Mouse (Mus musculus): ENCODE measurements at regions not wholly inside any gene's neighbourhood (a gene's known extent, or its start where the extent isn't known, plus 50 kb on each side); places are given as distances from the start of the nearest gene placed in this dataset.
A peak's percentile ranks its signal among the peaks of the same experiment; 100 is the strongest.

- H3K4me3 ChIP-seq (ENCODE audit: insufficient read depth, low read depth, low read length): no peak overlapping the region
- no peak for TF ChIP-seq CTCF (IDR thresholded peaks at IDR 0.05; ENCODE audit: insufficient read depth, low read depth, low read length)
- no peak for TF ChIP-seq POLR2A (IDR thresholded peaks at IDR 0.05; ENCODE audit: insufficient read depth, low read depth, low read length)
- peaks cover 17% of the 10 kb centered on the region for H3K4me1 ChIP-seq (ENCODE audit: control insufficient read depth, insufficient read depth, low read length)
- no peak overlapping the region for H3K27ac ChIP-seq (ENCODE audit: insufficient read depth, low read depth, low read length)
- WGBS: 69% methylated on average over 3 of the region's 3 CpGs
These were observed 166.3 kb upstream of the Sox2 start for GRCm38 (mm10) chr3:34483934-34484333.

- Histone ChIP-seq H3K27ac (ENCODE audit: insufficient read depth, low read depth, low read length) (no peak overlapping the region), H3K4me3 (ENCODE audit: insufficient read depth, low read depth, low read length) (no peak overlapping the region), H3K4me1 (ENCODE audit: control insufficient read depth, insufficient read depth, low read length) (peaks cover 17% of the 10 kb centered on the region)
- TF ChIP-seq CTCF (IDR thresholded peaks at IDR 0.05; ENCODE audit: insufficient read depth, low read depth, low read length): no peak
- TF ChIP-seq POLR2A (IDR thresholded peaks at IDR 0.05; ENCODE audit: insufficient read depth, low read depth, low read length): no peak
- WGBS: 42% methylated on average over 16 of the region's 16 CpGs
These were observed 168.1 kb upstream of the Sox2 start for GRCm38 (mm10) chr3:34481821-34482713.

GRCm38 (mm10) chr3:34481314-34481713, 168.9 kb upstream of the Sox2 start:
- TF ChIP-seq CTCF (IDR thresholded peaks at IDR 0.05; ENCODE audit: insufficient read depth, low read depth, low read length) (no peak), POLR2A (IDR thresholded peaks at IDR 0.05; ENCODE audit: insufficient read depth, low read depth, low read length) (no peak)
- WGBS: 70% methylated on average over 3 of the region's 3 CpGs
- no peak overlapping the region for H3K27ac ChIP-seq (ENCODE audit: insufficient read depth, low read depth, low read length)
- peaks cover 15% of the 10 kb centered on the region for H3K4me1 ChIP-seq (ENCODE audit: control insufficient read depth, insufficient read depth, low read length)
- no peak overlapping the region for H3K4me3 ChIP-seq (ENCODE audit: insufficient read depth, low read depth, low read length)

GRCm38 (mm10) chr3:34474126-34474525, 176.1 kb upstream of the Sox2 start:
- no peak overlapping the region for H3K27ac ChIP-seq (ENCODE audit: insufficient read depth, low read depth, low read length)
- TF ChIP-seq CTCF (IDR thresholded peaks at IDR 0.05; ENCODE audit: insufficient read depth, low read depth, low read length) (no peak), POLR2A (IDR thresholded peaks at IDR 0.05; ENCODE audit: insufficient read depth, low read depth, low read length) (no peak)
- H3K4me3 ChIP-seq (ENCODE audit: insufficient read depth, low read depth, low read length): no peak overlapping the region
- WGBS: 79% methylated on average over 4 of the region's 4 CpGs
- 0 out of 2 replicates have a peak, but pooled peaks cover 2% of the 10 kb centered on the region for H3K4me1 ChIP-seq (ENCODE audit: control insufficient read depth, insufficient read depth, low read length)

- Histone ChIP-seq H3K4me3 (ENCODE audit: insufficient read depth, low read depth, low read length) (no peak overlapping the region), H3K27ac (ENCODE audit: insufficient read depth, low read depth, low read length) (no peak overlapping the region), H3K4me1 (ENCODE audit: control insufficient read depth, insufficient read depth, low read length) (peaks cover 6% of the 10 kb centered on the region; the same call in 1 of the 2 replicates)
- TF ChIP-seq CTCF (IDR thresholded peaks at IDR 0.05; ENCODE audit: insufficient read depth, low read depth, low read length) (no peak), POLR2A (IDR thresholded peaks at IDR 0.05; ENCODE audit: insufficient read depth, low read depth, low read length) (no peak)
- WGBS: 58% methylated on average over 5 of the region's 5 CpGs
These were observed 179.5 kb upstream of the Sox2 start for GRCm38 (mm10) chr3:34470721-34471120.

- H3K27ac ChIP-seq (ENCODE audit: insufficient read depth, low read depth, low read length): no peak overlapping the region
- WGBS: 98% methylated on average over 2 of the region's 2 CpGs
- peaks cover 6% of the 10 kb centered on the region; the same call in 1 of the 2 replicates for H3K4me1 ChIP-seq (ENCODE audit: control insufficient read depth, insufficient read depth, low read length)
- H3K4me3 ChIP-seq (ENCODE audit: insufficient read depth, low read depth, low read length): no peak overlapping the region
- TF ChIP-seq POLR2A (IDR thresholded peaks at IDR 0.05; ENCODE audit: insufficient read depth, low read depth, low read length): no peak
- no peak for TF ChIP-seq CTCF (IDR thresholded peaks at IDR 0.05; ENCODE audit: insufficient read depth, low read depth, low read length)
These were observed 180.3 kb upstream of the Sox2 start for GRCm38 (mm10) chr3:34469946-34470345.

GRCm38 (mm10) chr3:34466312-34466711, 183.9 kb upstream of the Sox2 start:
- Histone ChIP-seq H3K4me1 (ENCODE audit: control insufficient read depth, insufficient read depth, low read length) (peaks cover 8% of the 10 kb centered on the region; the same call in 1 of the 2 replicates), H3K27ac (ENCODE audit: insufficient read depth, low read depth, low read length) (peak overlapping the region; percentile 53; the same call in 1 of the 2 replicates), H3K4me3 (ENCODE audit: insufficient read depth, low read depth, low read length) (no peak overlapping the region)
- no peak for TF ChIP-seq POLR2A (IDR thresholded peaks at IDR 0.05; ENCODE audit: insufficient read depth, low read depth, low read length)
- no peak for TF ChIP-seq CTCF (IDR thresholded peaks at IDR 0.05; ENCODE audit: insufficient read depth, low read depth, low read length)
- WGBS: 65% methylated on average over 4 of the region's 4 CpGs

GRCm38 (mm10) chr3:34465040-34465831, 185.0 kb upstream of the Sox2 start:
- H3K4me1 ChIP-seq (ENCODE audit: control insufficient read depth, insufficient read depth, low read length): peaks cover 8% of the 10 kb centered on the region; the same call in 1 of the 2 replicates
- WGBS: 46% methylated on average over 17 of the region's 17 CpGs
- no peak overlapping the region for H3K27ac ChIP-seq (ENCODE audit: insufficient read depth, low read depth, low read length)
- no peak for TF ChIP-seq POLR2A (IDR thresholded peaks at IDR 0.05; ENCODE audit: insufficient read depth, low read depth, low read length)
- TF ChIP-seq CTCF (IDR thresholded peaks at IDR 0.05; ENCODE audit: insufficient read depth, low read depth, low read length): no peak
- H3K4me3 ChIP-seq (ENCODE audit: insufficient read depth, low read depth, low read length): no peak overlapping the region

GRCm38 (mm10) chr3:34458766-34459165, 191.4 kb upstream of the Sox2 start:
- WGBS: 59% methylated on average over 6 of the region's 6 CpGs

More at GRCm38 (mm10) chr3:34458766-34459165, 191.4 kb upstream of the Sox2 start:
- H3K27ac ChIP-seq (ENCODE audit: insufficient read depth, low read depth, low read length): no peak overlapping the region
- no peak overlapping the region for H3K4me3 ChIP-seq (ENCODE audit: insufficient read depth, low read depth, low read length)
- TF ChIP-seq CTCF (IDR thresholded peaks at IDR 0.05; ENCODE audit: insufficient read depth, low read depth, low read length): no peak
- TF ChIP-seq POLR2A (IDR thresholded peaks at IDR 0.05; ENCODE audit: insufficient read depth, low read depth, low read length): no peak
- peaks cover 8% of the 10 kb centered on the region for H3K4me1 ChIP-seq (ENCODE audit: control insufficient read depth, insufficient read depth, low read length)
